Mouse (Mus musculus) gastrocnemius, postnatal 25 days (tissue): ENCODE measurements around the gene Mrpl33. TPM values are rescaled to one million over a fixed set of nuclear protein-coding genes. Genes with fewer than 3 reads are reported as not detected.
"Not testable (repeated sequence)": the region's sequence is repeated elsewhere in the genome, so short reads cannot be mapped to it uniquely, and the experiment has no call there.

Experiments used
- DNase-seq: peaks from one replicate; pipeline ENCODE4 v3.0.0; 2022
- long read RNA-seq, 2 experiments: library from polyadenylated mRNA; stranded (forward); transcript quantifications; one replicate each; pipeline ENCODE4 v2.0.0; 2021
- total RNA-seq, 2 experiments: library from RNA; stranded (reverse); gene quantifications; 1 replicate in 1 of 2; 2 replicates in 1 of 2; pipeline ENCODE4 v1.2.3; 2021

Gene Mrpl33
- total RNA-seq, result 100 to 1,000 TPM; 244 to 251 TPM
- long read RNA-seq, experiment 1, transcript Mrpl33-206 (3 exons, 773 nt), result major isoform, 5 of 934 reads
- long read RNA-seq, experiment 1, partial matches to known transcripts, result 4 of 934 reads
- long read RNA-seq, experiment 1, other reads (novel, unspliced or antisense), result 922 of 934 reads
- long read RNA-seq, experiment 2, partial matches to known transcripts, result 0 of 579 reads
- long read RNA-seq, experiment 2, other reads (novel, unspliced or antisense), result 575 of 579 reads

- peak; percentile 43 for DNase-seq
These were observed at the start of gene Mrpl33 for GRCm38 (mm10) chr5:31596481-31597429. Gene Mrpl33 (plus strand): TSS chr5:31596935.

GRCm38 (mm10) chr5:31559401-31559800 is 37.3 kb upstream of the Mrpl33 start:
- DNase-seq, result no peak

- no peak for DNase-seq
These were observed 36.4 kb upstream of the Mrpl33 start for GRCm38 (mm10) chr5:31560352-31560751.

- DNase-seq, result peak; percentile 35
These were observed 34.6 kb upstream of the Mrpl33 start for GRCm38 (mm10) chr5:31562036-31562666.

- DNase-seq, result peak; percentile 50
These were observed 33.2 kb upstream of the Mrpl33 start for GRCm38 (mm10) chr5:31563496-31563895.

- no peak for DNase-seq
These were observed 32.8 kb upstream of the Mrpl33 start for GRCm38 (mm10) chr5:31563905-31564304.

- DNase-seq, result peak; percentile 63
These were observed 31.8 kb upstream of the Mrpl33 start for GRCm38 (mm10) chr5:31564976-31565375.

- DNase-seq, result no peak
These were observed 30.7 kb upstream of the Mrpl33 start for GRCm38 (mm10) chr5:31566026-31566425.

- no peak for DNase-seq
These were observed 30.3 kb upstream of the Mrpl33 start for GRCm38 (mm10) chr5:31566457-31566856.

GRCm38 (mm10) chr5:31567951-31568657 is 28.6 kb upstream of the Mrpl33 start:
- no peak for DNase-seq

GRCm38 (mm10) chr5:31571023-31571608 is 25.6 kb upstream of the Mrpl33 start:
- peak; percentile 62 for DNase-seq

GRCm38 (mm10) chr5:31573722-31574121 is 23.0 kb upstream of the Mrpl33 start:
- no peak for DNase-seq

GRCm38 (mm10) chr5:31576539-31576975 is 20.2 kb upstream of the Mrpl33 start:
- peak; percentile 18 for DNase-seq

GRCm38 (mm10) chr5:31581263-31581662 is 15.5 kb upstream of the Mrpl33 start:
- no peak for DNase-seq

- no peak for DNase-seq
These were observed 14.8 kb upstream of the Mrpl33 start for GRCm38 (mm10) chr5:31581932-31582331.

- DNase-seq, result no peak
These were observed 13.5 kb upstream of the Mrpl33 start for GRCm38 (mm10) chr5:31583261-31583660.

- DNase-seq, result no peak
These were observed 11.2 kb upstream of the Mrpl33 start for GRCm38 (mm10) chr5:31585526-31585925.

GRCm38 (mm10) chr5:31588016-31588415 is 8.7 kb upstream of the Mrpl33 start:
- DNase-seq, result no peak

GRCm38 (mm10) chr5:31588672-31589071 is 8.1 kb upstream of the Mrpl33 start:
- not testable (repeated sequence) for DNase-seq

GRCm38 (mm10) chr5:31589711-31590319 is 6.9 kb upstream of the Mrpl33 start:
- no peak for DNase-seq

- no peak for DNase-seq
These were observed 5.6 kb upstream of the Mrpl33 start for GRCm38 (mm10) chr5:31591122-31591521.
